Mouse (Mus musculus) heart, postnatal 0 days (tissue): ENCODE results near the gene Lpin3.

Source experiments
- CTCF ChIP-seq: IDR thresholded peaks from 2 replicates; pipeline ENCODE4 v1.5.1; 2016; ENCODE audit warnings: antibody characterized with exemption, control low read depth, low read depth
- EP300 ChIP-seq: IDR thresholded peaks from 2 replicates; pipeline ENCODE4 v1.6.1; 2016; ENCODE audit warnings: antibody characterized with exemption, low read depth

GRCm38 (mm10) chr2:160915821-160916610 lies 35.5 kb downstream of the Lpin3 start:
- TF ChIP-seq CTCF: no peak
- TF ChIP-seq EP300: no peak
